Comparison of ENCODE assay signal across 9 mouse cellular contexts in genomic region chr7:87110985-87111372, GRCm38 (mm10).
DNase-seq lines count a peak whose midpoint lies in the region; ATAC-seq and TF ChIP-seq lines count a peak whose summit lies in the region.
"Had no signal": no experiment of that assay in that cellular context is flagged by ENCODE, and none has a peak within 500 bp of the region (broad histone marks: within the 10 kb centered on the region; RNA-seq: fewer than 3 reads in every experiment).

No protein-coding gene starts in this region.

- intact Hi-C loops in gastrocnemius, adult 2 months (cut with DNase I) = loop anchor here (2.0 kb wide), 1 partner anchor 166 kb away; no protein-coding TSS in a partner anchor
- intact Hi-C loops in gastrocnemius, postnatal 14 days (cut with DNase I; ENCODE audit: low total_unique reads) = loop anchor here (10.0 kb wide), 1 partner anchor 164 kb away; no protein-coding TSS in a partner anchor

- no peaks in the 10 kb centered on the region for H3K9me3 ChIP-seq in forebrain, embryonic 13.5 days (replicated peaks)

- 0 out of 2 replicates have a peak overlapping the region, but pooled peaks have one; percentile 26 for H3K4me3 ChIP-seq in gastrocnemius, adult 2 months
- H3K4me3 ChIP-seq in forebrain, embryonic 13.5 days = no peak overlapping the region

- 66% methylated on average over 4 of the region's 4 CpGs for WGBS in forebrain, embryonic 13.5 days

- no peak overlapping the region for H3K9ac ChIP-seq in forebrain, embryonic 13.5 days

- ATAC-seq in forebrain, embryonic 13.5 days = peak; percentile 55

- no peak overlapping the region for H3K27ac ChIP-seq in gastrocnemius, adult 2 months
- H3K27ac ChIP-seq in forebrain, embryonic 13.5 days = no peak overlapping the region

- DNase-seq in gastrocnemius, adult 2 months = no peak
- no peak for DNase-seq in gastrocnemius, postnatal 14 days
- DNase-seq in 3134 (ENCODE audit: extremely low read depth, insufficient read length, low spot score) = peak; percentile 1
- peak; percentile 0 for DNase-seq in mesoderm, embryonic 11.5 days (ENCODE audit: low read depth, low spot score)
- no peak for DNase-seq in Muller cell, postnatal 12 days (ENCODE audit: inconsistent ontology term)
- DNase-seq in lung, postnatal 36 days = no peak
- DNase-seq in frontal cortex, postnatal 10 days (ENCODE audit: low spot score in 2 of 2) = no peak
- DNase-seq: cerebellum, adult 11 months had no signal

- no peak for TF ChIP-seq CTCF in gastrocnemius, adult 2 months (IDR thresholded peaks at IDR 0.05)

- no peaks in the 10 kb centered on the region for H3K27me3 ChIP-seq in forebrain, embryonic 13.5 days

- no peaks in the 10 kb centered on the region for H3K4me1 ChIP-seq in forebrain, embryonic 13.5 days

- no peaks in the 10 kb centered on the region for H3K36me3 ChIP-seq in forebrain, embryonic 13.5 days (ENCODE audit: poor library complexity, severe bottlenecking)

- H3K4me2 ChIP-seq in forebrain, embryonic 13.5 days = peak overlapping the region; percentile 24

Comparison
In these comparisons a context has a peak if more than half of its experiments do, and no peak if none do; other contexts are left out.
1. DNase-seq: peak in 3134 (single experiment) and mesoderm, embryonic 11.5 days (single experiment); none in gastrocnemius, adult 2 months (single experiment), gastrocnemius, postnatal 14 days (single experiment), Muller cell, postnatal 12 days (single experiment), lung, postnatal 36 days (single experiment) and frontal cortex, postnatal 10 days (0 of 2).